Mouse (Mus musculus) mouse trophoblast stem cell (cell line): ENCODE measurements around the gene Lsm14b.

ENCODE experiments used
- in situ Hi-C, 2 experiments: fragments of 300-500 bp; cut with MseI, MboI; formaldehyde crosslinking; loops; 2 replicates in 1 of 2; 3 replicates in 1 of 2; pipeline ENCODE4 v1.15.1; 2025

Lsm14b gene

DNA sequence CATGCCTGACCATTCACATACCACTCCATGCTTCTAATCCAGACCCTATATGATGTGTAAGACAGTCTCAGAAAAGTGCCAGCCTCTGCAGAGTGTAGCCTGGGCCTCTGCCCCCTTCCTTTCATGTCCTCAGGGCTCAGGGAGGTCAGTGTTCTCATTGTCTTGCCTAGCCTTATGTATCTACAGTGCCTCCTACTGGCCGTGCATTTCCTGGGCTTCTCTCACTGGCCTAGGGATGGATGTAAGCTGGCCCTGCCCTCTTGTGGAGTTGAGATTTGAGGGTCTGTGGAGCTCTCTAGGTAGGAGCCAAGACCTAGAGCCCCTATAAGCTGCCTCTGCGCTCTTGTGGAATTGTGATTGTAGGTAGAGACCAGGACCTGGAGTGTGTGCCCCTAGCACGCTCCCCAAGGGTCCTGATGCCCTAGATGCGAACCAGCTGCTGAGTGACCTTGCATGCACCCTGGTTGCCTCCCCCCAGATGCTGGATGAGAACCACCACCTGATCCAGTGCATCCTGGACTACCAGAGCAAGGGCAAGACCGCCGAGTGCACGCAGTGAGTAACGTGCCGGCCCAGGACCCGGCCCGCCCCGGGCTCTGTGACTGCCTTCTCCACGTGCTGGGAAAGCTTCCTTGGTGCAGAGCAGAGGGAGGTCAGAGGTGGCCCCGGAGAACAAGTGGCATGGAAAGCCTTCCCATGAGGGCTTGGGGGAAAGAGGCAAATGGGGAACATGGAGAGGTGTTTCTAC, 27.4 kb downstream of the Lsm14b start:
- in situ Hi-C loops: loop anchor here in 1 of 2 experiments (5.0 kb wide), 1 partner anchor 130 kb away; no protein-coding TSS in a partner anchor

GRCm38 (mm10) chr2:180053001-180053400, 28.2 kb downstream of the Lsm14b start:
- in situ Hi-C loops: loop anchor here in 1 of 2 experiments (5.0 kb wide), 1 partner anchor 131 kb away; no protein-coding TSS in a partner anchor

- in situ Hi-C loops: no loop called here
Observed at GRCm38 (mm10) chr2:180063338-180064131, 38.7 kb downstream of the Lsm14b start.

DNA sequence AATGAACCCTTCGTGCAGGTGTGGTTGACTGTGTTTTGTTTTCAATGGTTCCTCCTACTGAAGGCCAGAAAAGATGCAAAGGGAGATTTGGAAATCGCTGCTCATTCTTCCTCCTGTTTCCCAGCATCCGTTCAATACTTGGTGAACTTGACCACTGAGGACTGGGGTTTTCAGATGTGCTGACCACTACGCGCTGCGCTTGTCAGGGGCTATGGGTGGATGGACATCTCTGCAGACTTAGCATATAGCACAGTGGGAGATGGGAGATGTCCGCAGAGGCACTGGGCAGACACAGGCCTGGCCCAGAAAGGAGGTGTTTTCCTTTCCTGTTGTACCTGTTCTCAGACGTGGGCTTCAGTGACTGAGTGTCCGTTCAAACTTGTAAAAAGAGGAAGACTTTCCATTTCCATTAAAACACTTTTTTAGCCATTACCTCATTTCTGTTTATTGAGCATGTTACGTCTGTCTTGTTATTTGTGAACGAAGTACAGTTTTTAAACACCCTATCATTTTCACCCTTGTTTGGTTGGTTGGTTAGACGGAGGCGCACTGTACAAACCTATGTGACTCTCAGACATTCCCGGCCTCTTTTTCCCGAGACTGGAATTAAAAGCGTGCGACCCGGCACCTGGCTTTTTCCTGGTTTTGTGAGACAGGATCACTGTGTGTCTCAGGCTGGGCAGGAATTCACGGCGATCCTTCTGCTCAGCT, 45.1 kb downstream of the Lsm14b start:
- in situ Hi-C loops: no loop called here

GRCm38 (mm10) chr2:180070481-180071453, 46.0 kb downstream of the Lsm14b start, which contains the start of gene Mtg2:
Mtg2 (plus strand) TSS chr2:180070588.
- in situ Hi-C loops: no loop called here

GRCm38 (mm10) chr2:180071671-180072070, 46.9 kb downstream of the Lsm14b start:
- in situ Hi-C loops: no loop called here

GRCm38 (mm10) chr2:180072886-180073285, 48.1 kb downstream of the Lsm14b start:
- in situ Hi-C loops: no loop called here

DNA sequence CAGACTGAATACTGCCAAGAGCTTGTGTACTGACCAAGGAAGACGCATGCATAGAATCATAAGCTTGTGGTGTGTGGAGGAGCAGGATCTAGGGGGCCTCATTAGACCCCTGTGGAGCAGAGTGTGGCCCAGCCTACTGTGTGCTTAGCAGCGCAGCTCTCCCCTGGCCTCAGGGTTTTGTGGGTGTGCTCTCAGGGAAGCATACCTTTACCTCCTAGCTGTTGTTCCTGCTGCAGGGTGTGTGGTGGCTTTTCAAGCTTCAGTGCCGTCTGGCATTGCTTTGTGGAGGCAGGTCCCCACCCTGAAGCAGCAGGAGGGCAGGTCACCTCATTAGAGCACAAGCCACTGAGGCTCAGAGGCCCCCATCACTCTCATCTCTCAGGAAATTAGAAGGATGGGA, 52.8 kb downstream of the Lsm14b start:
- in situ Hi-C loops: no loop called here

DNA sequence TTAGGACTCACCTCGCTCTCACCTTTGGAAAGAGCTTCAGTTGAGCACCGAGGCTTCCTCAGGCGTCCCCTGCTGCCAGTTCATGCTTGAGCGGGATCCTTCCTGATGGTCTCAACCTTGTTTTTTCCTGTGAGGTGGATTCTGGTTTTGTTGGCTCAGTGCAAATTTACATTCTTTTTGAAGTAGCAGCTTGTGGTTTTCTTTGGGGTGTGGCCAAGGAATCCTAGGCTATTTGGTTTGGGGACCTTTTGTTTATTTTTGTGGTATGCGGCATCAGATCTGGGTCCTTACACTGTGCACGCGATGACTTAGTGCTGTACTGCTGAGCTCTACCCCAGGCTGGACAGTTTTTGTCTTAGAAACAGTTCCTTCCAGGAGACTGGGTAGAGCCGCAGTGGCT, 55.9 kb downstream of the Lsm14b start:
- in situ Hi-C loops: no loop called here

DNA sequence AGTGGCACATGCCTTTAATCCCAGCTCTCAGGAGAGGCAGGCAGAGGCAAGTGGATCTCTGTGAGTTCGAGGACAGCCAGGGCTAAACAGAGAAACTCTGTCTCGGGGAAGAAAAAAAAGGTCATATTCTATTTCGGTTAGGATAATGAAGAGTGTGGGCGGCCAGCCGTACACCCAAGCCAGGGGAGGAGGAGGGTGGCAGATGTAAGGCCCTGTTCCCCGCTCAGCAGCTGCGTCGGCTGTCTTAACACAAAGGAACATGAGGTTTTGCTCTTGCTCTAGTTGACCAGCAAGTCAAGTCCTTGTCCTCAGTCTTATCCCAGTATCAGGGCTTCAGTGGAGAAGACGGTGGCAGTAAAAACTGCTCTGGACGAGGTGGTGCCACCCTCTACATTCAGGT, 58.3 kb downstream of the Lsm14b start:
- in situ Hi-C loops: no loop called here

GRCm38 (mm10) chr2:180084565-180084964, 59.8 kb downstream of the Lsm14b start:
- in situ Hi-C loops: no loop called here
